In the genomic region with DNA sequence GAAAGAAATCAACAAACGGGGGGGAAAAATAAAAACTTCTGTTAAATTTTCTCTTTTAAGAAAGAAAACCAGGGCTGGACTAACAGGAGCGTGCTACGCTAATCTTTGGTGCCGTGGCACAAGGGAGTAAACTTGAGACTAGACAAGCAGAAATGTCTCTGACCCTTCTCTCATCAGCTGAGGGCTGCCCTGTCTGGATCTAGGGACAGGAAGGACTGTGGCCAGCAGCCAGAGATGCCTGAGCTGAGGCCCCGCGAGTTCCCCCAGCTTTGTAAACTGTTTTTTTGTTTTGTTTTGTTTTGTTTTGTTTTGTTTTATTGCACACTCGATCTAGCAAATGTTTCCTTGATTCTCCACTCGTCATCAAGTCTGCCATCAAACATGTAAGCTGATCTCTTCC, we compare ENCODE assay signal across 15 mouse cellular contexts.
DNase-seq lines count a peak whose midpoint lies in the region; ATAC-seq lines count a peak whose summit lies in the region.
"Had no signal": no experiment of that assay in that cellular context is flagged by ENCODE, and none has a peak within 500 bp of the region (broad histone marks: within the 10 kb centered on the region; RNA-seq: fewer than 3 reads in every experiment).

No protein-coding gene starts in this region.

- H3K27me3 ChIP-seq in neural tube, embryonic 15.5 days (replicated peaks): no peaks in the 10 kb centered on the region
- H3K27me3 ChIP-seq in lung, embryonic 15.5 days: no peaks in the 10 kb centered on the region
- no peaks in the 10 kb centered on the region for H3K27me3 ChIP-seq in midbrain, embryonic 16.5 days (ENCODE audit: control insufficient read depth, insufficient read depth, low read depth, low read length)
- no peaks in the 10 kb centered on the region for H3K27me3 ChIP-seq in forebrain, embryonic 16.5 days (replicated peaks; ENCODE audit: control insufficient read depth, insufficient read depth, low read length)
- H3K27me3 ChIP-seq: forebrain, embryonic 12.5 days; heart, embryonic 12.5 days; hindbrain, embryonic 15.5 days had no signal

- H3K9me3 ChIP-seq in neural tube, embryonic 15.5 days (replicated peaks): no peaks in the 10 kb centered on the region
- H3K9me3 ChIP-seq in lung, embryonic 15.5 days: no peaks in the 10 kb centered on the region
- no peaks in the 10 kb centered on the region for H3K9me3 ChIP-seq in midbrain, embryonic 16.5 days (replicated peaks; ENCODE audit: control insufficient read depth, low read length, poor library complexity, severe bottlenecking)
- H3K9me3 ChIP-seq in forebrain, embryonic 16.5 days (ENCODE audit: control insufficient read depth, low read length): no peaks in the 10 kb centered on the region
- H3K9me3 ChIP-seq: forebrain, embryonic 12.5 days; heart, embryonic 12.5 days; hindbrain, embryonic 15.5 days; midbrain, embryonic 10.5 days had no signal

- H3K36me3 ChIP-seq in neural tube, embryonic 15.5 days: no peaks in the 10 kb centered on the region
- no peaks in the 10 kb centered on the region for H3K36me3 ChIP-seq in lung, embryonic 15.5 days
- no peaks in the 10 kb centered on the region for H3K36me3 ChIP-seq in midbrain, embryonic 16.5 days (ENCODE audit: control insufficient read depth, insufficient read depth, low read length)
- H3K36me3 ChIP-seq in forebrain, embryonic 16.5 days (ENCODE audit: control insufficient read depth, insufficient read depth): no peaks in the 10 kb centered on the region
- H3K36me3 ChIP-seq: forebrain, embryonic 12.5 days; heart, embryonic 12.5 days; hindbrain, embryonic 15.5 days; midbrain, embryonic 10.5 days had no signal

- H3K4me3 ChIP-seq in neural tube, embryonic 15.5 days (replicated peaks): no peak overlapping the region
- no peak overlapping the region for H3K4me3 ChIP-seq in lung, embryonic 15.5 days
- no peak overlapping the region for H3K4me3 ChIP-seq in midbrain, embryonic 16.5 days (ENCODE audit: low read depth, low read length)
- no peak overlapping the region for H3K4me3 ChIP-seq in forebrain, embryonic 16.5 days (replicated peaks; ENCODE audit: low read length)
- H3K4me3 ChIP-seq: forebrain, embryonic 12.5 days; heart, embryonic 12.5 days; hindbrain, embryonic 15.5 days; midbrain, embryonic 10.5 days had no signal

- ATAC-seq in neural tube, embryonic 15.5 days (ENCODE audit: low FRiP score): no peak
- no peak for ATAC-seq in lung, embryonic 15.5 days (ENCODE audit: borderline replicate concordance, extremely low read depth, low FRiP score, low TSS enrichment)
- no peak for ATAC-seq in midbrain, embryonic 16.5 days
- ATAC-seq in forebrain, embryonic 16.5 days: no peak

- H3K4me1 ChIP-seq in neural tube, embryonic 15.5 days: 0 out of 2 replicates have a peak, but pooled peaks cover 7% of the 10 kb centered on the region
- H3K4me1 ChIP-seq in lung, embryonic 15.5 days: peaks cover 10% of the 10 kb centered on the region
- peaks cover 2% of the 10 kb centered on the region; the same call in 1 of the 2 replicates for H3K4me1 ChIP-seq in midbrain, embryonic 16.5 days (ENCODE audit: control insufficient read depth, insufficient read depth, low read length)
- H3K4me1 ChIP-seq in forebrain, embryonic 16.5 days (replicated peaks; ENCODE audit: control insufficient read depth, insufficient read depth, low read length): no peaks in the 10 kb centered on the region
- H3K4me1 ChIP-seq: hindbrain, embryonic 15.5 days had no signal

- H3K9ac ChIP-seq in neural tube, embryonic 15.5 days (replicated peaks): no peak overlapping the region
- no peak overlapping the region for H3K9ac ChIP-seq in lung, embryonic 15.5 days
- H3K9ac ChIP-seq in midbrain, embryonic 16.5 days (ENCODE audit: low read depth, low read length): no peak overlapping the region
- H3K9ac ChIP-seq in forebrain, embryonic 16.5 days (replicated peaks; ENCODE audit: low read depth, low read length): no peak overlapping the region
- H3K9ac ChIP-seq: forebrain, embryonic 12.5 days; heart, embryonic 12.5 days; hindbrain, embryonic 15.5 days; liver, embryonic 14.5 days had no signal

- H3K4me2 ChIP-seq in neural tube, embryonic 15.5 days: no peak overlapping the region
- no peak overlapping the region for H3K4me2 ChIP-seq in lung, embryonic 15.5 days
- no peak overlapping the region for H3K4me2 ChIP-seq in midbrain, embryonic 16.5 days (ENCODE audit: low read length)
- H3K4me2 ChIP-seq in forebrain, embryonic 16.5 days (ENCODE audit: low read length): no peak overlapping the region
- H3K4me2 ChIP-seq: forebrain, embryonic 12.5 days; hindbrain, embryonic 15.5 days had no signal

- H3K27ac ChIP-seq in neural tube, embryonic 15.5 days (replicated peaks): no peak overlapping the region
- H3K27ac ChIP-seq in lung, embryonic 15.5 days: peak overlapping the region; percentile 55; the same call in 1 of the 2 replicates
- H3K27ac ChIP-seq in midbrain, embryonic 16.5 days (ENCODE audit: low read length): no peak overlapping the region
- H3K27ac ChIP-seq in forebrain, embryonic 16.5 days (ENCODE audit: low read length): no peak overlapping the region
- H3K27ac ChIP-seq: forebrain, embryonic 12.5 days; hindbrain, embryonic 15.5 days; liver, embryonic 14.5 days; midbrain, embryonic 10.5 days had no signal

- DNase-seq in gastrocnemius, postnatal 14 days: peak; percentile 15
- no peak for DNase-seq in gastrocnemius, postnatal 36 days
- peak; percentile 22 for DNase-seq in neural tube, embryonic 10.5 days (ENCODE audit: extremely low spot score, low spot score)
- peak; percentile 7 for DNase-seq in testis, postnatal 14 days (ENCODE audit: low spot score)
- DNase-seq: adrenal gland, postnatal 14 days; thymus, adult 18-20 months had no signal

- 55% methylated on average over 8 of the region's 8 CpGs for WGBS in neural tube, embryonic 15.5 days
- 29% methylated on average over 8 of the region's 8 CpGs for WGBS in lung, embryonic 15.5 days
- WGBS in midbrain, embryonic 16.5 days: 77% methylated on average over 8 of the region's 8 CpGs
- 68% methylated on average over 8 of the region's 8 CpGs for WGBS in forebrain, embryonic 16.5 days

- intact Hi-C loops in gastrocnemius, postnatal 14 days (cut with DNase I; ENCODE audit: low total_unique reads): no loop called here
- intact Hi-C loops in gastrocnemius, postnatal 36 days (cut with DNase I): loop anchor here (10.0 kb wide), 2 partner anchors 268 to 398 kb away; no protein-coding TSS in a partner anchor

Comparison
In these comparisons a context has a peak if more than half of its experiments do, and no peak if none do; other contexts are left out.
1. DNase-seq: peak in gastrocnemius, postnatal 14 days (single experiment), neural tube, embryonic 10.5 days (single experiment) and testis, postnatal 14 days (single experiment); none in gastrocnemius, postnatal 36 days (0 of 2).